Mouse (Mus musculus) spleen, adult 18-20 months (tissue): ENCODE measurements around the gene Wdr74.
A peak's percentile ranks its signal among the peaks of the same experiment; 100 is the strongest.
"Not testable (repeated sequence)": the region's sequence is repeated elsewhere in the genome, so short reads cannot be mapped to it uniquely, and the experiment has no call there.

ENCODE experiments used
- DNase-seq, 2 experiments: peaks; one replicate each; pipeline ENCODE4 v3.0.0; 2022; ENCODE audit warnings: mixed read lengths in 2 of 2

Wdr74 gene

GRCm38 (mm10) chr19:8716767-8717475, 18.7 kb upstream of the Wdr74 start:
- no peak for DNase-seq

DNA sequence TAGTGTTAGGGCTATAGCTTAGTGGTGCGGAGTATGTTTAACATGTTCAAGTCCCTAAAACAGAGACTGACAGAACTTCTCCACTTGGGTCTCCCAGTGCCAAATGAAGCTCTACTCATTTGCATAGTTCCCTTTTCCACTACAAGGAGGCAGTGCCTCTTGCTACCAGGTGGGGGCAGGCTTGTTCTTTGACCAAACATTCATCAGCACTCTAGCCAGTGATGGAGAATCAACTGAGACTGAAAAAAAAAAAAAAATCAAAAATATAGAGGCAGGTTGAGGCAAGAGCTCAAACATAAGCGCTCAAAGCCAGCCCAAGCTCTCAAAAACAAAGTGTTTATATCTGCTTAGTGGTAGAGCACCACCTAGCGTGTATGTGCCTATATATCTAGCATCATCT, 17.3 kb upstream of the Wdr74 start:
- peak; percentile 24 to 46 for DNase-seq

DNA sequence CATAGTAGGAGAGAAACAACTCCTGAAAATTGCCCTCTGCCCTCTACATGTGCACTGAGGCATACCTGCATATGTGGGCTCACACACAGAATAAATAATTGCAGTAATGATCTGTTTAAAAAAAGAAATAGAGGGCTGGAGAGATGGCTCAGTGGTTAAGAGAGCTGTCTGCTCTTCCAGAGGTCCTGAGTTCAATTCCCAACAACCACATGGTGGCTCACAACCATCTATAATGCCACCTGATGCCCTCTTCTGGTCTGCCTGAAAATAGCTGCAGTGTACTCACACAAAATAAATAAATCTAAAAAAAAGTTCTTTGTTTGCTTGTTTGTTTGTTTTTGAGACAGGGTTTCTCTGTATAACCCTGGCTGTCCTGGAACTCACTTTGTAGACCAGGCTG, 16.6 kb upstream of the Wdr74 start:
- DNase-seq: not testable (repeated sequence)

DNA sequence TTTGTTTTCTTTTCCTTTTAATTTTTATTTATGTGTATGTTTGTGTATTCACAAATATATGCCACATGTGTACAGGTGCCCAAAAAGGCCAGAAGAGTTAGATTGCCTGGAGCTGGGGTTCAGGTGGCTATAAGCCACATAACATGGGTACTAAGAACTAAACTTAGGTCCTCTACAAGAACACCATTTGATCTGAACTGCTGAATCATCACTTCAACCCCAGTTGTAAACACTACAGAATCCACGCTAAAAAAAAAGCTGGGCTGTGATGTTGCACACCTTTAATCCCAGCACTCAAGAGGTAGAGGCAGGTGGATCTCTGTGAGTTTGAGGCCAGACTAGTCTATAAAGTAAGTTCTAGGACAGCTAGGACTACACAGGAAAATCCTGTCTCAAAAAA, 14.2 kb upstream of the Wdr74 start:
- DNase-seq: no peak

DNA sequence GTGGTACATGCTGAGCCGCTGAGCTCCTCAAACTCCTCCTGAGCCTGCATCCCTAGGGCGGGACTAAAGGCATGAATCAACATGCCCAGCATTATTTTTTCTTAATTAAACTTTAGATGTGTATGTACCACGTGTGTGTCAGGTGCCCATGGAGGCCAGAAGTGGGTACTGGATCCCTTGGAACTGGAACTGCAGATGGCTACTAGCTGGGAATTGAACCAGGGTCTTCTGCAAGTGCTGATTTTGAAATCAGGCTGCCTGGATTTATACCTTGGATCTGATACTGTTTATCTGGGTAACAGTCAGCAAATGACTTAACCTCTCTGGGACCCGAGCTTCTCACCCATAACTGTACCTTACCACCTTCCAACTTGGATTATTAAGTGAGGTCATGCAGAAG, 13.6 kb upstream of the Wdr74 start:
- DNase-seq: no peak

DNA sequence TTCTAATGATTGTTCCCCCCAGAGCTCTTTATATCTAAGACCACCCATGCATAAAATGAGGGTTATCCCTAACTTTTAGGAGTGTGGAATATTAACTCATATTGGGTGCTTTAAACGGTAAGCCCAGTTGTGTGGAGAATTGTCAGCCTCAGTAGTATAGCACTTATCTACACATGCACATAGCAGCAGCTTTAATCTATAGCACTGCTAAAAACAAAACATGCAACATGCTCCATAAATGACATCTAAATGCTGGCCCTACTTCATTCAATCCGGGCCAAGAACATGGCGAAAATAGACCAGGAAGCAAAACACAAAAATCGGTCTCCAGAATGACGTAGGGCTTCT, 13.1 kb upstream of the Wdr74 start:
- DNase-seq: no peak

- DNase-seq: peak; percentile 90 to 94
Observed at GRCm38 (mm10) chr19:8722907-8723573, 12.6 kb upstream of the Wdr74 start, which contains the start of gene Slc3a2. Gene Slc3a2, minus strand, starts transcription at chr19:8723369.

- DNase-seq: no peak
Observed at GRCm38 (mm10) chr19:8723574-8724346, 11.9 kb upstream of the Wdr74 start.

DNA sequence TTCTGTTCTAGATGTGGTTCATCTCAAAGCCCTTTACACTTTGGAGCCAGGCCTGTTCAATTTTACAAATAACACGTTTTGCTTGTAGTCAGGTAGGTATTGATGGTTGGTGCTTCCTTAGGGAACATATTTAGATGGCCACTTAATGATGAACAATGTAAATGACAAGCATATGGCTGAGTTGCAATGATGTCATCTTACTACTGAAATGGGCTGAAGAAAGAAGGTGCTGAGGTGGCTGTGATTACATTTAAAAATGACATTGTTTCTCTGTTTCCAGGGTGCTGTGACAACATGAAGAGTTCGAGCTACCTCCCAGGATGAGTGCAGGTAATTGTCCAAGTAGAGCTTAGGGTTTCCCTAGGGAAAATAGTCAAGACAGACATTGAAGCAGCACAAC, 11.2 kb upstream of the Wdr74 start:
- DNase-seq: no peak

DNA sequence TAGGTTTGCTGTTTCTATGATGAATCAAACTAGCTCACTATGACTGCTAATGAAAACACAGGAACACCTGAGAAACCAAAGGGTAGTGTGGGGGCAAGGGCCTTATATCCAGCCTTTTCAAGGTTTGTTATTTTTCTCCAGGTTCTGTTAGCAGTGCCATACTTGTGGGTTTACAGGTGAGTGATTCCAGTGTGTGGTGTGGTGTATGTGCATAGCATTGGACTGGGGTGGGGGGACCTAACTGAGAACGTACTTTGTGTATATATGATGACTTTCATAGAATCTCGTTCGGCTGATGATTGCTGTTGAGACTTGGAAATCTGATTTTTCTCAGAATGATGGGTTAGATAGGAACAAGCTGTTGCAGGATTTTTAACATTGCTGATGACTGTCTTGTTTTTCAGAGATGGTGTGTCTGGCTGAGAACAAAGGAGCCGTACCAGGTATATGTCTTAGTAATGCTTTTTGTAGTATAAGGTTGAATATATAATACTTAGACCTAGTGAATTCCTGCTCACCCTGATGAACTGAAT, 10.5 kb upstream of the Wdr74 start:
- no peak for DNase-seq

GRCm38 (mm10) chr19:8726609-8727390, 8.8 kb upstream of the Wdr74 start:
- DNase-seq: no peak

- DNase-seq: no peak
Observed at GRCm38 (mm10) chr19:8727495-8728114, 8.0 kb upstream of the Wdr74 start.

DNA sequence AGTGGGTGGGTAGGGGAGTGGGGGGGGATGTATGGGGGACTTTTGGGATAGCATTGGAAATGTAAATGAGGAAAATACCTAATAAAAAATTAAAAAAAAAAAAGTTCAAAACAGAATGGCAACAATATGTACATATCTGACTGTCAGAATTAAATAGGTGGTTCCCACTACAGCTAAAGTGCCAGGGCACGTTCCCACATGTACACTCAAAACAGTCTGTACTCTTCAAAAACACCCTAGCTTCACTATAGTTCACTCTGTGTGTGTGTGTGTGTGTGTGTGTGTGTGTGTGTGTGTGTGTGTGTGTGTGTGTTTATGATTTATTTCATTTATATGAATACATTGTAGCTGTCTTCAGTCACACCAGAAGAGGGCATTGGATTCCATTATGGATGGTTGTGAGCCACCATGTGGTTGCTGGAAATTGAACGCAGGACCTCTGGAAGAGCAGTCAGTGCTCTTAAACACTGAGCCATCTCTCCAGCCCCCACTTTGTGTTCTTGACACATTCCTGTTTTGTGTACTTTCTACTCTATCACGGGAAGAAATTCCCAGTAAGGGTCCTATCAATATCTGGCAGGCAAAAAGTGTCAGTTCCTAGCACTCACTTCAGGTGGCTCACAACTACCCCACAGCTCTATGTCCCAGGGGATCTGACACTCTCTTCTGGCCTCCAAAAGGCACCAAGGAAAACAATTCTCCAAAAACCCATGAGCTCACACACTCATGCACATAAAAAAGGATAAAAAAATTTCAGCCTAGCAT, 7.1 kb upstream of the Wdr74 start:
- not testable (repeated sequence) for DNase-seq

- no peak for DNase-seq
Observed at GRCm38 (mm10) chr19:8734334-8734733, 1.3 kb upstream of the Wdr74 start.

- no peak for DNase-seq
Observed at GRCm38 (mm10) chr19:8736160-8736467, 487 bp downstream of the Wdr74 start.

GRCm38 (mm10) chr19:8738911-8739310, 3.3 kb downstream of the Wdr74 start:
- DNase-seq: no peak

GRCm38 (mm10) chr19:8739646-8740045, 4.0 kb downstream of the Wdr74 start:
- no peak for DNase-seq

DNA sequence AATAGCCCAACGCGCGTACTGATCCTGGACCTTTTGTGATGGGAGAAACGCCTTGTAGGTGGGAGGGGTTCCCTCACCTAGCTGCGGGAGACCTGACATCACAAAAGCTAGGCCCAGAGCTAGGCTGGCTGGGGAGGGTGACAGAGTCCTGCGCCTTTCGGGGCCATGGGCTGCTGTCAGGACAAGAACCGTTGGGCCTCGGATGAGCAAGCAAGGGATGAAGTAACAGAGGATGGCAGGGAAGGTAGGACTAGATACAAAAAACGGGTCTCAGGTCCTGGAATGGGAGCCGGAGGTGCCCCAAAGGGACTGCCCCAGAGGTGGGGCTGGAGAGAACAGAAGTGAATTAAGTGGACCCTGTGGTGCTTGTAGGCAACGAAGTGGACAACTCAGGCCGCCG, 5.0 kb downstream of the Wdr74 start, which contains the start of gene 1700092M07Rik:
TSS of gene 1700092M07Rik (plus strand) at position 116 of the 400 bp plus-strand sequence.
- peak in 1 of 2 experiments; percentile 26 for DNase-seq

GRCm38 (mm10) chr19:8741243-8741869, 5.7 kb downstream of the Wdr74 start, which contains the start of gene Stx5a:
Gene Stx5a, plus strand, starts transcription at chr19:8741413.
- peak; percentile 89 to 91 for DNase-seq

- DNase-seq: no peak
Observed at GRCm38 (mm10) chr19:8742176-8742575, 6.5 kb downstream of the Wdr74 start.

DNA sequence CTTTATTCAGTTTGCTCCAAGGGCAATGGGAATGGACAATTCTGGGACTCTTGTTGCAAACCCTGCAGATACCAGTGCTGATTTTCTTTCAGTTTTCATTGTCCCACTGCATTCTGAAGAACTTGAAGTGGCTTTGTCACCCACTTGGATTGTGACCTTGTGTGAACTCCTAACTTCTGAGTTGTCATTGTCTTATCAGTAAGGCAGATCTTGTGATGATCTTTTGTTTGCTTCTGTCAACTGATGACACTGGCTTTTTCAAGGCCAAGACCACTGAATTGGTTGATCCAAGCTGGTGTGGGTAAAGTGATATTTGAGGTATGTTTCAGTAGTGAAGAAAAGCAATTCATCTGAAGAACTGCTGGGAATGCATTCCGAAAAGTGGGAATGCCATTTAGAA, 9.8 kb downstream of the Wdr74 start:
- no peak for DNase-seq
